Mouse (Mus musculus) liver, postnatal 0 days (tissue): ENCODE measurements around the gene Reg4.
A peak's percentile ranks its signal among the peaks of the same experiment; 100 is the strongest.

ENCODE experiments used
- CTCF ChIP-seq: sonication (generic); IDR thresholded peaks from 2 replicates; pipeline ENCODE4 v1.5.1; 2016; ENCODE audit warnings: antibody characterized with exemption, low read depth
- EP300 ChIP-seq: IDR thresholded peaks from 2 replicates; pipeline ENCODE4 v1.6.1; 2016; ENCODE audit warnings: antibody characterized with exemption, low read depth, mild to moderate bottlenecking

- no peak for TF ChIP-seq CTCF
- peak; percentile 65; the same call in 1 of the 2 replicates for TF ChIP-seq EP300
Measured at GRCm38 (mm10) chr3:98242458-98243037, 20.6 kb downstream of the Reg4 start.
